Mouse (Mus musculus) testis, adult 2 months (tissue): Measurements from ENCODE around the gene Cacna1c.

Experiments
- CTCF ChIP-seq: fragments of 200-500 bp; IDR thresholded peaks from 2 replicates; pipeline ENCODE4 v1.5.1; 2012; ENCODE audit warnings: low read depth, mild to moderate bottlenecking, inconsistent platforms, low read length, moderate library complexity; ENCODE audit not compliant: control insufficient read depth, insufficient read depth, insufficient replicate concordance
- POLR2A ChIP-seq: fragments of 200-500 bp; IDR thresholded peaks from 2 replicates; pipeline ENCODE4 v1.6.1; 2012; ENCODE audit warnings: low read depth, mild to moderate bottlenecking, inconsistent platforms, low read length, moderate library complexity; ENCODE audit not compliant: control insufficient read depth

GRCm38 (mm10) chr6:119113362-119113761, 82.9 kb downstream of the Cacna1c start:
- no peak for TF ChIP-seq CTCF
- TF ChIP-seq POLR2A: no peak
